Mouse (Mus musculus) heart, embryonic 13.5 days (tissue): Measurements from ENCODE around the gene Fam196a. TPM values are rescaled to one million over a fixed set of nuclear protein-coding genes. Genes with fewer than 3 reads are reported as not detected.

Source experiments
- ATAC-seq: fragments of 200-750 bp; cut with Nextera tagmentation; 2 replicates; pipeline ENCODE4 v1.8.0; 2017; ENCODE audit warnings: moderate TSS enrichment; ENCODE audit not compliant: insufficient number of reproducible peaks, low FRiP score, low TSS enrichment; ENCODE audit errors: extremely low read depth
- H3K27ac ChIP-seq: fragments of 300-500 bp; sonication (generic); replicated peaks from 2 replicates; pipeline ENCODE4 v1.5.1; 2015; ENCODE audit warnings: moderate library complexity, mild to moderate bottlenecking, inconsistent platforms
- H3K27me3 ChIP-seq: fragments of 300-500 bp; sonication (generic); replicated peaks from 2 replicates; pipeline ENCODE4 v1.6.1; 2015; ENCODE audit warnings: mild to moderate bottlenecking, inconsistent platforms
- H3K36me3 ChIP-seq: fragments of 300-500 bp; sonication (generic); 2 replicates; pipeline ENCODE4 v1.6.1; 2015; ENCODE audit warnings: mild to moderate bottlenecking, inconsistent platforms
- H3K4me1 ChIP-seq: fragments of 300-500 bp; sonication (generic); 2 replicates; pipeline ENCODE4 v1.6.1; 2015; ENCODE audit warnings: inconsistent platforms
- H3K4me2 ChIP-seq: fragments of 300-500 bp; sonication (generic); 2 replicates; pipeline ENCODE4 v1.6.1; 2015; ENCODE audit warnings: inconsistent platforms, mild to moderate bottlenecking, moderate library complexity
- H3K4me3 ChIP-seq: fragments of 300-500 bp; sonication (generic); 2 replicates; pipeline ENCODE4 v1.5.1; 2015; ENCODE audit warnings: moderate library complexity, mild to moderate bottlenecking, inconsistent platforms
- H3K9ac ChIP-seq: fragments of 300-500 bp; sonication (generic); 2 replicates; pipeline ENCODE4 v1.6.1; 2015; ENCODE audit warnings: inconsistent platforms, mild to moderate bottlenecking, moderate library complexity
- H3K9me3 ChIP-seq: fragments of 300-500 bp; sonication (generic); 2 replicates; pipeline ENCODE4 v1.6.1; 2016; ENCODE audit warnings: inconsistent platforms
- WGBS: fragments of 180-500 bp; shearing (Covaris S2); methylation state at CpG from one replicate; pipeline ENCODE4 v1.1.7; 2015; ENCODE audit warnings: mixed read lengths; 5-methylcytosine and 5-hydroxymethylcytosine counted together
- polyA plus RNA-seq: library from polyadenylated mRNA; unstranded; fragments of >200 nt; fragmentation: Nextera tagmentation; extraction: Ambion mirVana; gene quantifications from 2 replicates; pipeline ENCODE4 v1.2.1, GENCODE M21; 2015

The Fam196a gene
- polyA plus RNA-seq, 1 experiment from 2014 or later = 0.88 TPM

GRCm38 (mm10) chr7:134899462-134899861, 38.8 kb downstream of the Fam196a start:
- H3K4me3 ChIP-seq = no peak overlapping the region
- peaks cover 11% of the 10 kb centered on the region; the same call in 1 of the 2 replicates for H3K36me3 ChIP-seq
- no peak overlapping the region for H3K9ac ChIP-seq
- H3K4me1 ChIP-seq = no peaks in the 10 kb centered on the region
- no peaks in the 10 kb centered on the region for H3K27me3 ChIP-seq
- no peak overlapping the region for H3K4me2 ChIP-seq
- H3K27ac ChIP-seq = no peak overlapping the region
- no peaks in the 10 kb centered on the region for H3K9me3 ChIP-seq
- no peak for ATAC-seq
- WGBS = 87% methylated on average over 2 of the region's 2 CpGs

- peaks cover 4% of the 10 kb centered on the region; the same call in 1 of the 2 replicates for H3K4me1 ChIP-seq
- no peak overlapping the region for H3K27ac ChIP-seq
- WGBS = 65% methylated on average over 2 of the region's 2 CpGs
- no peak overlapping the region for H3K4me2 ChIP-seq
- peaks cover 11% of the 10 kb centered on the region; the same call in 1 of the 2 replicates for H3K36me3 ChIP-seq
- H3K9ac ChIP-seq = no peak overlapping the region
- H3K9me3 ChIP-seq = no peaks in the 10 kb centered on the region
- H3K4me3 ChIP-seq = no peak overlapping the region
- no peaks in the 10 kb centered on the region for H3K27me3 ChIP-seq
- ATAC-seq = no peak
These were observed 43.6 kb downstream of the Fam196a start for GRCm38 (mm10) chr7:134894604-134895003.

GRCm38 (mm10) chr7:134892972-134893371, 45.3 kb downstream of the Fam196a start:
- peaks cover 4% of the 10 kb centered on the region; the same call in 1 of the 2 replicates for H3K4me1 ChIP-seq
- no peaks in the 10 kb centered on the region for H3K9me3 ChIP-seq
- 82% methylated on average over 4 of the region's 4 CpGs for WGBS
- no peak overlapping the region for H3K4me3 ChIP-seq
- no peaks in the 10 kb centered on the region for H3K27me3 ChIP-seq
- H3K9ac ChIP-seq = no peak overlapping the region
- no peak overlapping the region for H3K27ac ChIP-seq
- no peak overlapping the region for H3K4me2 ChIP-seq
- peaks cover 9% of the 10 kb centered on the region; the same call in 1 of the 2 replicates for H3K36me3 ChIP-seq
- ATAC-seq = no peak

GRCm38 (mm10) chr7:134892449-134892871, 45.8 kb downstream of the Fam196a start:
- no peak for ATAC-seq
- WGBS = 84% methylated on average over 13 of the region's 13 CpGs
- Histone ChIP-seq H3K27ac (no peak overlapping the region), H3K4me2 (no peak overlapping the region), H3K4me1 (peaks cover 4% of the 10 kb centered on the region; the same call in 1 of the 2 replicates), H3K4me3 (no peak overlapping the region), H3K27me3 (no peaks in the 10 kb centered on the region), H3K9me3 (no peaks in the 10 kb centered on the region), H3K36me3 (peaks cover 7% of the 10 kb centered on the region; the same call in 1 of the 2 replicates), H3K9ac (no peak overlapping the region)

- Histone ChIP-seq H3K36me3 (peaks cover 11% of the 10 kb centered on the region; the same call in 1 of the 2 replicates), H3K4me1 (peaks cover 12% of the 10 kb centered on the region), H3K4me3 (no peak overlapping the region), H3K4me2 (no peak overlapping the region), H3K27ac (no peak overlapping the region), H3K27me3 (no peaks in the 10 kb centered on the region), H3K9ac (no peak overlapping the region), H3K9me3 (no peaks in the 10 kb centered on the region)
- ATAC-seq = no peak
- WGBS = 69% methylated on average over 6 of the region's 6 CpGs
These were observed 54.7 kb downstream of the Fam196a start for GRCm38 (mm10) chr7:134883516-134883915.

GRCm38 (mm10) chr7:134880431-134880830, 57.8 kb downstream of the Fam196a start:
- H3K4me3 ChIP-seq = no peak overlapping the region
- 0 out of 2 replicates have a peak overlapping the region, but pooled peaks have one; percentile 10 for H3K27ac ChIP-seq
- H3K36me3 ChIP-seq = peaks cover 29% of the 10 kb centered on the region
- peaks cover 12% of the 10 kb centered on the region for H3K4me1 ChIP-seq
- no peaks in the 10 kb centered on the region for H3K27me3 ChIP-seq
- WGBS = 47% methylated on average over 6 of the region's 6 CpGs
- H3K9ac ChIP-seq = no peak overlapping the region
- no peak for ATAC-seq
- H3K4me2 ChIP-seq = no peak overlapping the region
- H3K9me3 ChIP-seq = no peaks in the 10 kb centered on the region

- Histone ChIP-seq H3K27me3 (no peaks in the 10 kb centered on the region), H3K4me3 (no peak overlapping the region), H3K36me3 (peaks cover 39% of the 10 kb centered on the region), H3K4me1 (peaks cover 12% of the 10 kb centered on the region), H3K4me2 (no peak overlapping the region), H3K9me3 (no peaks in the 10 kb centered on the region), H3K9ac (no peak overlapping the region), H3K27ac (no peak overlapping the region)
- no peak for ATAC-seq
- 86% methylated on average over 6 of the region's 6 CpGs for WGBS
These were observed 59.2 kb downstream of the Fam196a start for GRCm38 (mm10) chr7:134878985-134879384.

- no peak for ATAC-seq
- Histone ChIP-seq H3K4me1 (no peaks in the 10 kb centered on the region), H3K9ac (no peak overlapping the region), H3K27ac (no peak overlapping the region), H3K9me3 (no peaks in the 10 kb centered on the region), H3K36me3 (peaks cover 28% of the 10 kb centered on the region), H3K27me3 (no peaks in the 10 kb centered on the region), H3K4me2 (no peak overlapping the region), H3K4me3 (no peak overlapping the region)
- WGBS = 82% methylated on average over 7 of the region's 7 CpGs
These were observed 65.2 kb downstream of the Fam196a start for GRCm38 (mm10) chr7:134872981-134873380.

- WGBS = 58% methylated on average over 3 of the region's 3 CpGs
These were observed 65.7 kb downstream of the Fam196a start for GRCm38 (mm10) chr7:134872511-134872910.

GRCm38 (mm10) chr7:134864175-134864574, 74.1 kb downstream of the Fam196a start:
- H3K9me3 ChIP-seq = no peaks in the 10 kb centered on the region
- H3K4me3 ChIP-seq = no peak overlapping the region
- H3K36me3 ChIP-seq = peaks cover 12% of the 10 kb centered on the region
- ATAC-seq = no peak
- no peak overlapping the region for H3K4me2 ChIP-seq
- no peaks in the 10 kb centered on the region for H3K27me3 ChIP-seq
- no peak overlapping the region for H3K27ac ChIP-seq
- H3K9ac ChIP-seq = no peak overlapping the region
- 73% methylated on average over 2 of the region's 2 CpGs for WGBS
- no peaks in the 10 kb centered on the region for H3K4me1 ChIP-seq

More at GRCm38 (mm10) chr7:134872511-134872910, 65.7 kb downstream of the Fam196a start:
- no peaks in the 10 kb centered on the region for H3K4me1 ChIP-seq
- H3K9ac ChIP-seq = no peak overlapping the region
- no peak overlapping the region for H3K4me2 ChIP-seq
- H3K4me3 ChIP-seq = no peak overlapping the region
- peaks cover 28% of the 10 kb centered on the region for H3K36me3 ChIP-seq
- H3K27me3 ChIP-seq = no peaks in the 10 kb centered on the region
- no peak for ATAC-seq
- H3K9me3 ChIP-seq = no peaks in the 10 kb centered on the region
- H3K27ac ChIP-seq = no peak overlapping the region

- 77% methylated on average over 6 of the region's 6 CpGs for WGBS
- peaks cover 12% of the 10 kb centered on the region for H3K36me3 ChIP-seq
- H3K4me1 ChIP-seq = no peaks in the 10 kb centered on the region
- no peak for ATAC-seq
- H3K4me2 ChIP-seq = no peak overlapping the region
- H3K27me3 ChIP-seq = no peaks in the 10 kb centered on the region
- no peaks in the 10 kb centered on the region for H3K9me3 ChIP-seq
- no peak overlapping the region for H3K4me3 ChIP-seq
- H3K27ac ChIP-seq = no peak overlapping the region
- H3K9ac ChIP-seq = no peak overlapping the region
These were observed 76.2 kb downstream of the Fam196a start for GRCm38 (mm10) chr7:134862000-134862399.

- no peak overlapping the region for H3K4me3 ChIP-seq
- no peak overlapping the region for H3K4me2 ChIP-seq
- H3K4me1 ChIP-seq = no peaks in the 10 kb centered on the region
- no peak overlapping the region for H3K9ac ChIP-seq
- no peak overlapping the region for H3K27ac ChIP-seq
- WGBS = 79% methylated on average over 4 of the region's 4 CpGs
- no peaks in the 10 kb centered on the region for H3K27me3 ChIP-seq
- H3K9me3 ChIP-seq = no peaks in the 10 kb centered on the region
- H3K36me3 ChIP-seq = 0 out of 2 replicates have a peak, but pooled peaks cover 3% of the 10 kb centered on the region
- ATAC-seq = no peak
These were observed 95.5 kb downstream of the Fam196a start for GRCm38 (mm10) chr7:134842751-134843150.
